Mouse (Mus musculus) CH12.LX (cell line): ENCODE measurements at regions not wholly inside any gene's neighbourhood (a gene's known extent, or its start where the extent isn't known, plus 50 kb on each side); places are given as distances from the start of the nearest gene placed in this dataset.

Experiments
- DNase-seq: peaks from one replicate; pipeline ENCODE4 v3.0.0-alpha.2; 2013; ENCODE audit errors: extremely low read depth
- H3K27ac ChIP-seq: 2 replicates; pipeline ENCODE4 v1.5.1; 2012; ENCODE audit warnings: low read depth, mild to moderate bottlenecking, control low read depth, moderate library complexity; ENCODE audit not compliant: insufficient read depth
- H3K27me3 ChIP-seq: replicated peaks from 2 replicates; pipeline ENCODE3; 2012; ENCODE audit warnings: inconsistent platforms
- H3K36me3 ChIP-seq, 2 experiments: replicated peaks in 1 of 2; 2 replicates each; pipeline versions ENCODE3 to v1.6.1; 2012; ENCODE audit warnings: inconsistent platforms in 1 of 2, low read length in 1 of 2, mild to moderate bottlenecking in 1 of 2, mixed read lengths in 1 of 2, moderate library complexity in 1 of 2; ENCODE audit not compliant: control insufficient read depth in 1 of 2, insufficient read depth in 1 of 2
- H3K4me1 ChIP-seq, 2 experiments: 2 replicates each; pipeline ENCODE4 v1.6.1; 2012; ENCODE audit warnings: inconsistent platforms in 1 of 2, moderate library complexity in 1 of 2; ENCODE audit not compliant: insufficient read depth in 2 of 2, control insufficient read depth in 1 of 2
- H3K4me2 ChIP-seq: 2 replicates; pipeline ENCODE4 v1.6.1; 2012; ENCODE audit warnings: low read depth, mild to moderate bottlenecking, control low read depth; ENCODE audit not compliant: poor library complexity, insufficient read depth, severe bottlenecking
- H3K4me3 ChIP-seq, 3 experiments: fragments of 150-350 bp in 1 of 3; sonication (generic) in 1 of 3; replicated peaks in 1 of 3; 2 replicates each; pipeline versions ENCODE3 to v1.5.1; 2011 to 2012; ENCODE audit warnings: low read depth in 2 of 3, low read length in 2 of 3, mild to moderate bottlenecking in 2 of 3, moderate library complexity in 2 of 3, control low read depth in 1 of 3, improper control_type of control experiment in 1 of 3, inconsistent platforms in 1 of 3, mixed read lengths in 1 of 3; ENCODE audit not compliant: poor library complexity in 1 of 3
- H3K79me2 ChIP-seq: replicated peaks from 2 replicates; pipeline ENCODE4 v1.6.1; 2012; ENCODE audit warnings: mild to moderate bottlenecking, moderate library complexity; ENCODE audit not compliant: control insufficient read depth, poor library complexity, insufficient read depth, severe bottlenecking; ENCODE audit errors: extremely low read depth
- H3K9ac ChIP-seq: 2 replicates; pipeline ENCODE4 v1.6.1; 2012; ENCODE audit warnings: low read depth, mild to moderate bottlenecking, control low read depth, moderate library complexity; ENCODE audit not compliant: insufficient read depth
- H3K9me3 ChIP-seq: replicated peaks from 2 replicates; pipeline ENCODE3; 2012; ENCODE audit warnings: low read length, inconsistent platforms, mixed read lengths
- CHD1 ChIP-seq: IDR thresholded peaks from 2 replicates; pipeline ENCODE4 v1.6.1; 2012; ENCODE audit warnings: low read depth, low read length, improper control_type of control experiment, inconsistent platforms
- CHD2 ChIP-seq: IDR thresholded peaks from 2 replicates; pipeline ENCODE4 v1.6.1; 2011; ENCODE audit warnings: low read length, improper control_type of control experiment
- E2F4 ChIP-seq: IDR thresholded peaks from 2 replicates; pipeline ENCODE4 v1.6.1; 2011; ENCODE audit warnings: low read depth, low read length, improper control_type of control experiment; ENCODE audit not compliant: insufficient replicate concordance
- HCFC1 ChIP-seq: IDR thresholded peaks from 2 replicates; pipeline ENCODE4 v1.6.1; 2012; ENCODE audit warnings: low read depth, mild to moderate bottlenecking, inconsistent platforms, low read length, improper control_type of control experiment
- MAFK ChIP-seq: IDR thresholded peaks from 2 replicates; pipeline ENCODE4 v1.6.1; 2011; ENCODE audit warnings: low read length, improper control_type of control experiment; ENCODE audit not compliant: insufficient replicate concordance
- MXI1 ChIP-seq: IDR thresholded peaks from 2 replicates; pipeline ENCODE4 v1.6.1; 2011; ENCODE audit warnings: mild to moderate bottlenecking, low read depth, low read length, improper control_type of control experiment
- PAX5 ChIP-seq: IDR thresholded peaks from 2 replicates; pipeline ENCODE4 v1.6.1; 2012; ENCODE audit warnings: low read length, inconsistent platforms, mixed read lengths
- POLR2A ChIP-seq: IDR thresholded peaks from 2 replicates; pipeline ENCODE4 v1.6.1; 2011; ENCODE audit warnings: low read depth, mild to moderate bottlenecking, improper control_type of control experiment, low read length
- POLR2AphosphoS2 ChIP-seq: IDR thresholded peaks from 2 replicates; pipeline ENCODE4 v1.6.1; 2011; ENCODE audit warnings: low read depth, low read length, improper control_type of control experiment
- RAD21 ChIP-seq: IDR thresholded peaks from 2 replicates; pipeline ENCODE4 v1.6.1; 2011; ENCODE audit warnings: low read depth, mild to moderate bottlenecking, low read length, improper control_type of control experiment, moderate library complexity
- RCOR1 ChIP-seq: conservative IDR thresholded peaks from 2 replicates; pipeline ENCODE4 v1.6.1; 2012; ENCODE audit warnings: low read depth, mild to moderate bottlenecking, inconsistent platforms, low read length, improper control_type of control experiment
- UBTF ChIP-seq: IDR thresholded peaks from 2 replicates; pipeline ENCODE4 v1.6.1; 2012; ENCODE audit warnings: low read depth, mild to moderate bottlenecking, inconsistent platforms, low read length, improper control_type of control experiment, moderate library complexity
- USF2 ChIP-seq: conservative IDR thresholded peaks from 2 replicates; pipeline ENCODE4 v1.6.1; 2011; ENCODE audit warnings: low read depth, low read length, improper control_type of control experiment
- ZC3H11A ChIP-seq: IDR thresholded peaks from 2 replicates; pipeline ENCODE4 v1.6.1; 2012; ENCODE audit warnings: low read depth, mild to moderate bottlenecking, inconsistent platforms, low read length, improper control_type of control experiment
- ZMIZ1 ChIP-seq: IDR thresholded peaks from 2 replicates; pipeline ENCODE4 v1.6.1; 2012; ENCODE audit warnings: low read depth, mild to moderate bottlenecking, inconsistent platforms, low read length, improper control_type of control experiment
- dilution Hi-C: fragments of 300-500 bp; cut with MboI; formaldehyde crosslinking; loops from 2 replicates; pipeline ENCODE4 v1.14.3; 2020; ENCODE audit warnings: low sequenced_read_pairs; ENCODE audit not compliant: extremely low pct_unique_long_range_greater_than_20kb, extremely low pct_ligation_motif_present
- in situ Hi-C: fragments of 300-500 bp; cut with MboI; formaldehyde crosslinking; loops from 3 replicates; pipeline ENCODE4 v1.14.3; 2019; ENCODE audit warnings: low sequenced_read_pairs, low pct_ligation_motif_present, low pct_unique_long_range_greater_than_20kb, mixed read lengths

GRCm38 (mm10) chr13:83820721-83821120, 316.9 kb downstream of the Mef2c start:
- no peak overlapping the region for H3K9ac ChIP-seq
- H3K36me3 ChIP-seq, result no peaks in the 10 kb centered on the region
- TF ChIP-seq CHD2 (no peak), POLR2A (no peak), PAX5 (no peak), MXI1 (no peak), MAFK (no peak)
- no peaks in the 10 kb centered on the region for H3K9me3 ChIP-seq
- no peak overlapping the region for H3K27ac ChIP-seq
- H3K4me3 ChIP-seq, result no peak overlapping the region
- H3K4me1 ChIP-seq, result no peaks in the 10 kb centered on the region
- no peaks in the 10 kb centered on the region for H3K79me2 ChIP-seq
- H3K4me2 ChIP-seq, result no peak overlapping the region
- no peak for DNase-seq
- H3K27me3 ChIP-seq, result no peaks in the 10 kb centered on the region
- in situ Hi-C loops, result no loop called here
- dilution Hi-C loops, result no loop called here

GRCm38 (mm10) chr13:83824926-83825325, 321.1 kb downstream of the Mef2c start:
- dilution Hi-C loops, result no loop called here

GRCm38 (mm10) chr13:83826841-83827463, 323.1 kb downstream of the Mef2c start:
- TF ChIP-seq CHD1 (no peak), HCFC1 (no peak), POLR2AphosphoS2 (no peak)
- Histone ChIP-seq H3K4me2 (no peak overlapping the region), H3K27ac (no peak overlapping the region), H3K9me3 (no peaks in the 10 kb centered on the region), H3K4me1 (no peaks in the 10 kb centered on the region), H3K27me3 (no peaks in the 10 kb centered on the region), H3K9ac (no peak overlapping the region), H3K4me3 (no peak overlapping the region), H3K36me3 (no peaks in the 10 kb centered on the region), H3K79me2 (no peaks in the 10 kb centered on the region)
- dilution Hi-C loops, result no loop called here
- no peak for DNase-seq
- in situ Hi-C loops, result no loop called here

More at GRCm38 (mm10) chr13:83824926-83825325, 321.1 kb downstream of the Mef2c start:
- no peak for DNase-seq
- H3K27me3 ChIP-seq, result no peaks in the 10 kb centered on the region
- H3K9ac ChIP-seq, result no peak overlapping the region
- no peaks in the 10 kb centered on the region for H3K4me1 ChIP-seq
- H3K36me3 ChIP-seq, result no peaks in the 10 kb centered on the region
- no peak for TF ChIP-seq USF2
- no peak for TF ChIP-seq ZMIZ1
- no peak for TF ChIP-seq ZC3H11A
- TF ChIP-seq UBTF, result no peak
- no peak for TF ChIP-seq RCOR1
- TF ChIP-seq RAD21, result no peak
- TF ChIP-seq HCFC1, result no peak
- no peak for TF ChIP-seq E2F4
- no peak overlapping the region for H3K27ac ChIP-seq
- no peaks in the 10 kb centered on the region for H3K9me3 ChIP-seq
- no peak overlapping the region for H3K4me2 ChIP-seq
- in situ Hi-C loops, result no loop called here
- no peak overlapping the region for H3K4me3 ChIP-seq
- no peaks in the 10 kb centered on the region for H3K79me2 ChIP-seq
